Mouse (Mus musculus): ENCODE measurements at regions not wholly inside any gene's neighbourhood (a gene's known extent, or its start where the extent isn't known, plus 50 kb on each side); places are given as distances from the start of the nearest gene placed in this dataset.

- ATAC-seq (replicated peaks; ENCODE audit: low read depth, poor library complexity, severe bottlenecking): no peak
Measured at GRCm38 (mm10) chr13:83175086-83175485, 328.7 kb upstream of the Mef2c start.

DNA sequence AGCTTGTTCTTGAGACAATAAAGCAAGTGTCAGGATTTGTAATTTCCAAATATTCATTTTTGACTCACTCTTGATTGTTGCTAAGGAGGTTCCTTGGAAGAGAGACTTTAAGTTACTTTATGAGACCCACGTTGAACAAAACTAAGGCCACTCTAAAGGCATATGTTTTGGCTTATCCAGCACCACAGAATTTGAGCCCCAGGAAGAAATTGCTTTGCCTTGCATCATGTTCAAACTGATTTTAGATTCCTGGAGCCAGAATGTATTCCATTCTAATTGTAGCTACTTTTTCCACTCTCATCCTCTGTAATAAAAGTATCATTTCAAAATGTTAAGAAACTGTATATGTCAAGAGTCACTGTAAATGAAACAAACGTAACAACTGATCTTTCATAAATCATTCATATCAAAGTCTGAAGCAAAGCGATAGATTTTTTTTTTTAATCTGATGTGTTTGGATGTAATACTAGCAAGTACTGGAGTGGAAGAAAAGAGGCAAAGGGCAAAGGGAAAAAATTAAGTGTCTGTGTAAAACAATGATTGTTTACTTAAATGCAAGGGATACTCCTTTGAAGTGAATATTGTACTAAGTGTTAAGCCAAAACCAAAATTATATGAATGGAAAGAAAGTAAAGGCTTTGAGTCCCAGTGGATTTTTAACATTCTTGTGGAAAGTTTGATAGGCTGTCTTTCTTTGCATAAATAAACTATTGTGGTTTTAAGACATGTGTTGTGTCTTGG lies 301.7 kb upstream of the Mef2c start:
- no peak for ATAC-seq (replicated peaks; ENCODE audit: low read depth, poor library complexity, severe bottlenecking)

- ATAC-seq (replicated peaks; ENCODE audit: low read depth, poor library complexity, severe bottlenecking): no peak
Measured at GRCm38 (mm10) chr13:83206622-83207021, 297.2 kb upstream of the Mef2c start.

GRCm38 (mm10) chr13:83207513-83207912 lies 296.3 kb upstream of the Mef2c start:
- no peak for ATAC-seq (replicated peaks; ENCODE audit: low read depth, poor library complexity, severe bottlenecking)

GRCm38 (mm10) chr13:83208111-83208510 lies 295.7 kb upstream of the Mef2c start:
- peak; percentile 86 for ATAC-seq (replicated peaks; ENCODE audit: low read depth, poor library complexity, severe bottlenecking)

GRCm38 (mm10) chr13:83214811-83215210 lies 289.0 kb upstream of the Mef2c start:
- ATAC-seq (replicated peaks; ENCODE audit: low read depth, poor library complexity, severe bottlenecking): peak; percentile 66

DNA sequence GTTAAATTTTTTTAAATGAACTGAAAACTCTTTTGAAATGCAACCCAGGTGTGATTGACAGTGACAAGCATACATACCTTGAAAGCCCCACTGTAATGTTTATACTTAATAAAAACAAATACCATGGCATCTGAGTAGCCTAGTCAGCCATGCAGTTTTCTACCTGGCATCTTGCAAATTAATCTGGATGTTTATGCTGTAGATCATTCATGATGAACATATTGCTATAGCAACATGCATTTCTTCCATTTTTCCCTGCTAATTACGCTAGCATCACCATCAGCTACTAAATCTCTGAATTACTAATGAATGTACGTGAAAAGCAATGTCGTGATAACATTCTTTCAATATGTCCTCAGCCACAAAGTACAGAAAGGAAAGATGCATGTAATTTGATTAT lies 287.4 kb upstream of the Mef2c start:
- no peak for ATAC-seq (replicated peaks; ENCODE audit: low read depth, poor library complexity, severe bottlenecking)

GRCm38 (mm10) chr13:83252452-83252851 lies 251.4 kb upstream of the Mef2c start:
- no peak for ATAC-seq (replicated peaks; ENCODE audit: low read depth, poor library complexity, severe bottlenecking)

GRCm38 (mm10) chr13:83266591-83266990 lies 237.2 kb upstream of the Mef2c start:
- no peak for ATAC-seq (replicated peaks; ENCODE audit: low read depth, poor library complexity, severe bottlenecking)

- ATAC-seq (replicated peaks; ENCODE audit: low read depth, poor library complexity, severe bottlenecking): peak; percentile 91
Measured at GRCm38 (mm10) chr13:83268663-83269062, 235.2 kb upstream of the Mef2c start.

GRCm38 (mm10) chr13:83278695-83279094 lies 225.1 kb upstream of the Mef2c start:
- ATAC-seq (replicated peaks; ENCODE audit: low read depth, poor library complexity, severe bottlenecking): peak; percentile 98

GRCm38 (mm10) chr13:83307696-83308095 lies 196.1 kb upstream of the Mef2c start:
- ATAC-seq (replicated peaks; ENCODE audit: low read depth, poor library complexity, severe bottlenecking): no peak

- peak; percentile 29 for ATAC-seq (replicated peaks; ENCODE audit: low read depth, poor library complexity, severe bottlenecking)
Measured at GRCm38 (mm10) chr13:83328488-83328887, 175.3 kb upstream of the Mef2c start.

DNA sequence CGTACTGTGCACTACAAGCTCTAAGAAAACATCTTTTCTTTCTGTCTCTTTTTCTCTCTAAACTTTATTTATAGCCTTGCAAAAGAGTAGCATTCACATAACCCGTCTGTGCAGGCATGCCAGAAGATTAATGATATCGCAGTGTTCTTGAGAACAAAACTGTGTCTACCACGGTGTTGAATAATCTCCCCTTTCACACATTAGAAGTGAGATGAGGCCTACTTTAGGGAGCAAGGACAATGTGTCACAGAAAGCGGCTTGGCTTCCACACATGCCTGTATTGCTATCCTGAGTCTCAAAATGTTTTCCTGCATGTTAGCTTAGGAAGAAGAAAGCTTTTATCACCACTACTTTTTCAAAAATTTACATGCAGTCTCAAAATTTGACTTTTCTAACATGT lies 170.1 kb upstream of the Mef2c start:
- no peak for ATAC-seq (replicated peaks; ENCODE audit: low read depth, poor library complexity, severe bottlenecking)

- peak; percentile 95 for ATAC-seq (replicated peaks; ENCODE audit: low read depth, poor library complexity, severe bottlenecking)
Measured at GRCm38 (mm10) chr13:83344611-83345319, 159.1 kb upstream of the Mef2c start.

- ATAC-seq (replicated peaks; ENCODE audit: low read depth, poor library complexity, severe bottlenecking): no peak
Measured at GRCm38 (mm10) chr13:83355341-83355740, 148.5 kb upstream of the Mef2c start.

GRCm38 (mm10) chr13:83360529-83360928 lies 143.3 kb upstream of the Mef2c start:
- ATAC-seq (replicated peaks; ENCODE audit: low read depth, poor library complexity, severe bottlenecking): no peak

- no peak for ATAC-seq (replicated peaks; ENCODE audit: low read depth, poor library complexity, severe bottlenecking)
Measured at GRCm38 (mm10) chr13:83376097-83376797, 127.6 kb upstream of the Mef2c start.

DNA sequence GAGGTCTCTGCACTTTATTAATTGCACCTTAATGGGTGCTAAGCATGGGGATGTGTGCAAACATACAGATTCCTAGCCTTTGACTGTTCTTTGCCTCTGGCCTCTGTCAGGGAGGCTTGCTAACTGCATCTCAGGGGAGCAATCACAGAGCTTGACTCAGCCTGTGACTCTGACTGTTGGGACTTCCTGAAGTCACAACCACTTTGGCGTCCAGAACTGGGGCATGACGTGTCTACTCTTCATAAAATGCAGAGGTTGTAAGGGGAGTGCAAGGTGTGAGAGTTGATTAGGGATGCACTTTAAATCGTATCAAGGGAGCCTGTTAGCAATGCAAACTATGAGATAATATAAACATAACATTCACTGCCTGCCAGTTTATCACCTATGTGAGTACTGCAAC lies 125.2 kb upstream of the Mef2c start:
- ATAC-seq (replicated peaks; ENCODE audit: low read depth, poor library complexity, severe bottlenecking): no peak

DNA sequence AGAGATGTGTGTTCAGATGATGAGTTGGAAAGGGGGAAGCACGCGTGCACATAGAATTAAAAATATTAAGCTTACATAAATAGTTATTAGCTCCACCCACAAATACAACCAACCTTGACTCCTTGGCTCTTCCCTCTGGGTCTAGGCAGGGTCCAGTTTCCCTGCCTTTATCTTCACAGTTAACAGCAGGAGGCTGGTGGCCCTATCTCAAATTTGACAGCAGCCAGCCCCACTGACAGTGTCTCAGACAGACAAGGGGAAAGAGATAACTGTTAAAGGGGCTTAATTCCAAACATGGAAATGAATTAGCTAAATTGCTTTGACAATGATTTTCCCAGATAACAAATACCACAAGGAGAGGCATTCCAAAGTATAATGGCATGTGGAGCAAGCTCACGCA lies 121.2 kb upstream of the Mef2c start:
- ATAC-seq (replicated peaks; ENCODE audit: low read depth, poor library complexity, severe bottlenecking): peak; percentile 95

GRCm38 (mm10) chr13:83394773-83395172 lies 109.1 kb upstream of the Mef2c start:
- ATAC-seq (replicated peaks; ENCODE audit: low read depth, poor library complexity, severe bottlenecking): peak; percentile 65

Data from common myeloid progenitor, adult 5-6 weeks (primary cell).